Mouse (Mus musculus): ENCODE results near the gene Itgb3. TPM values are rescaled to one million over a fixed set of nuclear protein-coding genes. Genes with fewer than 3 reads are reported as not detected.

The Itgb3 gene
- polyA plus RNA-seq, 1 experiment, result 14.7 TPM

GRCm38 (mm10) chr11:104624791-104625391 lies 17.1 kb downstream of the Itgb3 start:
- Histone ChIP-seq H3K27ac (ENCODE audit: control insufficient read depth, insufficient read depth, low read length) (no peak overlapping the region), H3K27me3 (ENCODE audit: control insufficient read depth, insufficient read depth, low read length) (no peaks in the 10 kb centered on the region), H3K36me3 (ENCODE audit: control insufficient read depth, insufficient read depth, low read length) (no peaks in the 10 kb centered on the region), H3K4me3 (ENCODE audit: control insufficient read depth, insufficient read depth, low read length) (no peak overlapping the region), H3K4me1 (replicated peaks; ENCODE audit: control insufficient read depth, insufficient read depth, low read length) (0 out of 2 replicates have a peak, but pooled peaks cover 4% of the 10 kb centered on the region)
- no peak for DNase-seq
- WGBS, result 76% methylated on average over 6 of the region's 6 CpGs
- TF ChIP-seq CTCF (IDR thresholded peaks at IDR 0.05; ENCODE audit: borderline replicate concordance, control insufficient read depth, extremely low read depth, insufficient read depth, low read length, poor library complexity) (no peak), POLR2A (IDR thresholded peaks at IDR 0.05; ENCODE audit: control insufficient read depth, extremely low read depth, insufficient read depth, low read length, poor library complexity) (no peak)

- peaks cover 10% of the 10 kb centered on the region for H3K4me1 ChIP-seq (replicated peaks; ENCODE audit: control insufficient read depth, insufficient read depth, low read length)
- no peak for DNase-seq
- 91% methylated on average over 12 of the region's 12 CpGs for WGBS
- no peak overlapping the region for H3K4me3 ChIP-seq (ENCODE audit: control insufficient read depth, insufficient read depth, low read length)
- no peaks in the 10 kb centered on the region for H3K36me3 ChIP-seq (ENCODE audit: control insufficient read depth, insufficient read depth, low read length)
- TF ChIP-seq POLR2A (IDR thresholded peaks at IDR 0.05; ENCODE audit: control insufficient read depth, extremely low read depth, insufficient read depth, low read length, poor library complexity) (no peak), CTCF (IDR thresholded peaks at IDR 0.05; ENCODE audit: borderline replicate concordance, control insufficient read depth, extremely low read depth, insufficient read depth, low read length, poor library complexity) (no peak)
- H3K27ac ChIP-seq (ENCODE audit: control insufficient read depth, insufficient read depth, low read length), result no peak overlapping the region
- H3K27me3 ChIP-seq (ENCODE audit: control insufficient read depth, insufficient read depth, low read length), result no peaks in the 10 kb centered on the region
Measured at GRCm38 (mm10) chr11:104625453-104626402, 17.9 kb downstream of the Itgb3 start.

- TF ChIP-seq POLR2A (IDR thresholded peaks at IDR 0.05; ENCODE audit: control insufficient read depth, extremely low read depth, insufficient read depth, low read length, poor library complexity) (no peak), CTCF (IDR thresholded peaks at IDR 0.05; ENCODE audit: borderline replicate concordance, control insufficient read depth, extremely low read depth, insufficient read depth, low read length, poor library complexity) (no peak)
- Histone ChIP-seq H3K36me3 (ENCODE audit: control insufficient read depth, insufficient read depth, low read length) (no peaks in the 10 kb centered on the region), H3K4me3 (ENCODE audit: control insufficient read depth, insufficient read depth, low read length) (no peak overlapping the region), H3K4me1 (replicated peaks; ENCODE audit: control insufficient read depth, insufficient read depth, low read length) (peaks cover 15% of the 10 kb centered on the region), H3K27me3 (ENCODE audit: control insufficient read depth, insufficient read depth, low read length) (no peaks in the 10 kb centered on the region), H3K27ac (ENCODE audit: control insufficient read depth, insufficient read depth, low read length) (no peak overlapping the region)
- no peak for DNase-seq
Measured at GRCm38 (mm10) chr11:104626635-104627034, 18.8 kb downstream of the Itgb3 start.

- no peak overlapping the region for H3K27ac ChIP-seq (ENCODE audit: control insufficient read depth, insufficient read depth, low read length)
- 90% methylated on average over 11 of the region's 11 CpGs for WGBS
- no peaks in the 10 kb centered on the region for H3K36me3 ChIP-seq (ENCODE audit: control insufficient read depth, insufficient read depth, low read length)
- H3K27me3 ChIP-seq (ENCODE audit: control insufficient read depth, insufficient read depth, low read length), result no peaks in the 10 kb centered on the region
- no peak overlapping the region for H3K4me3 ChIP-seq (ENCODE audit: control insufficient read depth, insufficient read depth, low read length)
- H3K4me1 ChIP-seq (replicated peaks; ENCODE audit: control insufficient read depth, insufficient read depth, low read length), result peaks cover 15% of the 10 kb centered on the region
- TF ChIP-seq POLR2A (IDR thresholded peaks at IDR 0.05; ENCODE audit: control insufficient read depth, extremely low read depth, insufficient read depth, low read length, poor library complexity), result no peak
- no peak for TF ChIP-seq CTCF (IDR thresholded peaks at IDR 0.05; ENCODE audit: borderline replicate concordance, control insufficient read depth, extremely low read depth, insufficient read depth, low read length, poor library complexity)
- no peak for DNase-seq
Measured at GRCm38 (mm10) chr11:104627616-104628301, 20.0 kb downstream of the Itgb3 start.

- Histone ChIP-seq H3K36me3 (ENCODE audit: control insufficient read depth, insufficient read depth, low read length) (no peaks in the 10 kb centered on the region), H3K4me3 (ENCODE audit: control insufficient read depth, insufficient read depth, low read length) (no peak overlapping the region), H3K27me3 (ENCODE audit: control insufficient read depth, insufficient read depth, low read length) (no peaks in the 10 kb centered on the region), H3K4me1 (replicated peaks; ENCODE audit: control insufficient read depth, insufficient read depth, low read length) (peaks cover 15% of the 10 kb centered on the region), H3K27ac (ENCODE audit: control insufficient read depth, insufficient read depth, low read length) (no peak overlapping the region)
- 86% methylated on average over 5 of the region's 5 CpGs for WGBS
- DNase-seq, result no peak
- TF ChIP-seq POLR2A (IDR thresholded peaks at IDR 0.05; ENCODE audit: control insufficient read depth, extremely low read depth, insufficient read depth, low read length, poor library complexity), result no peak
- TF ChIP-seq CTCF (IDR thresholded peaks at IDR 0.05; ENCODE audit: borderline replicate concordance, control insufficient read depth, extremely low read depth, insufficient read depth, low read length, poor library complexity), result no peak
Measured at GRCm38 (mm10) chr11:104628566-104628965, 20.8 kb downstream of the Itgb3 start.

GRCm38 (mm10) chr11:104630185-104630835 lies 22.5 kb downstream of the Itgb3 start:
- H3K4me1 ChIP-seq (replicated peaks; ENCODE audit: control insufficient read depth, insufficient read depth, low read length), result peaks cover 13% of the 10 kb centered on the region
- 38% methylated on average over 7 of the region's 7 CpGs for whole genome bisulfite sequencing

More at GRCm38 (mm10) chr11:104630185-104630835, 22.5 kb downstream of the Itgb3 start:
- Histone ChIP-seq H3K36me3 (ENCODE audit: control insufficient read depth, insufficient read depth, low read length) (no peaks in the 10 kb centered on the region), H3K27me3 (ENCODE audit: control insufficient read depth, insufficient read depth, low read length) (no peaks in the 10 kb centered on the region), H3K4me3 (ENCODE audit: control insufficient read depth, insufficient read depth, low read length) (no peak overlapping the region), H3K27ac (ENCODE audit: control insufficient read depth, insufficient read depth, low read length) (no peak overlapping the region)
- DNase-seq, result peak; percentile 16
- TF ChIP-seq CTCF (IDR thresholded peaks at IDR 0.05; ENCODE audit: borderline replicate concordance, control insufficient read depth, extremely low read depth, insufficient read depth, low read length, poor library complexity) (no peak), POLR2A (IDR thresholded peaks at IDR 0.05; ENCODE audit: control insufficient read depth, extremely low read depth, insufficient read depth, low read length, poor library complexity) (no peak)

Measured in thymus, adult 2 months (tissue).